Mouse (Mus musculus) ES-Bruce4 (cell line): ENCODE data around the gene Agrn. TPM values are rescaled to one million over a fixed set of nuclear protein-coding genes. Genes with fewer than 3 reads are reported as not detected.
A peak's percentile ranks its signal among the peaks of the same experiment; 100 is the strongest.

Experiments
- H3K27ac ChIP-seq: 2 replicates; pipeline ENCODE4 v1.5.1; 2012; ENCODE audit warnings: low read length, inconsistent platforms; ENCODE audit not compliant: insufficient read depth
- H3K27me3 ChIP-seq: 2 replicates; pipeline ENCODE4 v1.6.1; 2012; ENCODE audit warnings: mild to moderate bottlenecking, low read length, inconsistent platforms; ENCODE audit not compliant: control insufficient read depth, poor library complexity, insufficient read depth, severe bottlenecking
- H3K36me3 ChIP-seq: 2 replicates; pipeline ENCODE4 v1.6.1; 2012; ENCODE audit warnings: inconsistent platforms, mild to moderate bottlenecking, low read length, moderate library complexity; ENCODE audit not compliant: control insufficient read depth, poor library complexity, insufficient read depth, severe bottlenecking
- H3K4me1 ChIP-seq: one replicate; pipeline ENCODE4 v1.8.1; 2011; ENCODE audit warnings: low read length; ENCODE audit not compliant: control insufficient read depth, insufficient read depth
- H3K4me3 ChIP-seq: 2 replicates; pipeline ENCODE4 v1.5.1; 2011; ENCODE audit warnings: low read depth, mild to moderate bottlenecking, low read length
- H3K9ac ChIP-seq: 2 replicates; pipeline ENCODE4 v1.6.1; 2012; ENCODE audit warnings: low read depth, mild to moderate bottlenecking, inconsistent platforms; ENCODE audit not compliant: poor library complexity, severe bottlenecking
- H3K9me3 ChIP-seq: replicated peaks from 2 replicates; pipeline ENCODE4 v1.6.1; 2012; ENCODE audit warnings: mild to moderate bottlenecking, low read length, inconsistent platforms; ENCODE audit not compliant: control insufficient read depth, poor library complexity, insufficient read depth, severe bottlenecking
- CTCF ChIP-seq: IDR thresholded peaks from one replicate; pipeline ENCODE4 v1.8.1; 2011; ENCODE audit warnings: low read depth, low read length
- EP300 ChIP-seq: IDR thresholded peaks from 2 replicates; pipeline ENCODE4 v1.6.1; 2011; ENCODE audit warnings: low read depth, low read length; ENCODE audit not compliant: insufficient read depth
- POLR2A ChIP-seq: IDR thresholded peaks from one replicate; pipeline ENCODE4 v1.8.1; 2011; ENCODE audit warnings: low read length; ENCODE audit not compliant: insufficient read depth
- polyA plus RNA-seq: library from polyadenylated mRNA; stranded (reverse); fragments of >200 nt; gene quantifications from 2 replicates; pipeline ENCODE4 v1.2.4, GENCODE M21; 2011; ENCODE audit warnings: low read depth; ENCODE audit not compliant: missing spikeins, insufficient read depth, insufficient read length

Agrn gene
- polyA plus RNA-seq, 1 experiment = 156 TPM

- Histone ChIP-seq H3K36me3 (no peaks in the 10 kb centered on the region), H3K4me1 (no peaks in the 10 kb centered on the region), H3K4me3 (peak overlapping the region; percentile 61), H3K9ac (peak overlapping the region; percentile 17), H3K9me3 (no peaks in the 10 kb centered on the region), H3K27me3 (peaks cover 7% of the 10 kb centered on the region; the same call in 1 of the 2 replicates), H3K27ac (no peak overlapping the region)
- TF ChIP-seq EP300 = no peak
Measured at GRCm38 (mm10) chr4:156203413-156204131, 6.3 kb upstream of the Agrn start.

- Histone ChIP-seq H3K4me1 (no peaks in the 10 kb centered on the region), H3K27me3 (peaks cover 7% of the 10 kb centered on the region; the same call in 1 of the 2 replicates), H3K4me3 (peak within 1 kb of the TSS; percentile 61), H3K9me3 (no peaks in the 10 kb centered on the region), H3K36me3 (no peaks in the 10 kb centered on the region), H3K27ac (no peak within 1 kb of the TSS), H3K9ac (peak within 1 kb of the TSS; percentile 17)
- TF ChIP-seq EP300 (no peak), POLR2A (no peak), CTCF (no peak)
Measured at GRCm38 (mm10) chr4:156203001-156203412, 5.7 kb upstream of the Agrn start, which contains the start of gene AW011738. Gene AW011738 (plus strand): TSS chr4:156203304.

GRCm38 (mm10) chr4:156202462-156202893 is 5.2 kb upstream of the Agrn start:
- TF ChIP-seq EP300 (no peak), CTCF (no peak), POLR2A (no peak)
- H3K4me1 ChIP-seq = no peaks in the 10 kb centered on the region

GRCm38 (mm10) chr4:156200623-156201475 is 3.6 kb upstream of the Agrn start, which contains the start of gene Isg15:
Gene Isg15 (minus strand): TSS chr4:156200818.
- H3K9me3 ChIP-seq = no peaks in the 10 kb centered on the region
- no peaks in the 10 kb centered on the region for H3K36me3 ChIP-seq
- H3K4me1 ChIP-seq = no peaks in the 10 kb centered on the region
- TF ChIP-seq POLR2A (no peak), CTCF (no peak), EP300 (no peak)
- no peak within 1 kb of the TSS for H3K9ac ChIP-seq
- peaks cover 7% of the 10 kb centered on the region; the same call in 1 of the 2 replicates for H3K27me3 ChIP-seq
- no peak within 1 kb of the TSS for H3K4me3 ChIP-seq
- no peak within 1 kb of the TSS for H3K27ac ChIP-seq

More at GRCm38 (mm10) chr4:156202462-156202893, 5.2 kb upstream of the Agrn start:
- Histone ChIP-seq H3K27ac (no peak overlapping the region), H3K9me3 (no peaks in the 10 kb centered on the region), H3K4me3 (no peak overlapping the region), H3K9ac (no peak overlapping the region), H3K27me3 (peaks cover 7% of the 10 kb centered on the region; the same call in 1 of the 2 replicates), H3K36me3 (no peaks in the 10 kb centered on the region)

- Histone ChIP-seq H3K9me3 (no peaks in the 10 kb centered on the region), H3K4me1 (peaks cover 11% of the 10 kb centered on the region), H3K27me3 (no peaks in the 10 kb centered on the region), H3K9ac (peak overlapping the region; percentile 56), H3K27ac (peak overlapping the region; percentile 34; the same call in 1 of the 2 replicates), H3K4me3 (peak overlapping the region; percentile 74), H3K36me3 (0 out of 2 replicates have a peak, but pooled peaks cover 5% of the 10 kb centered on the region)
- no peak for TF ChIP-seq CTCF
- TF ChIP-seq EP300 = 0 out of 2 replicates have a peak, but pooled peaks have one; percentile 19
Measured at GRCm38 (mm10) chr4:156197829-156198205, 529 bp upstream of the Agrn start.
